Mouse (Mus musculus) midbrain, postnatal 0 days (tissue): ENCODE results near the gene Tmem213. TPM values are rescaled to one million over a fixed set of nuclear protein-coding genes. Genes with fewer than 3 reads are reported as not detected.

Source experiments
- ATAC-seq: fragments of 200-750 bp; cut with Nextera tagmentation; 2 replicates; pipeline ENCODE4 v1.8.0; 2017; ENCODE audit warnings: moderate number of reproducible peaks, mild to moderate bottlenecking, moderate TSS enrichment, moderate library complexity; ENCODE audit not compliant: low FRiP score
- DNase-seq: peaks from one replicate; pipeline ENCODE4 v3.0.0-alpha.2; 2015; ENCODE audit warnings: low spot score
- H3K27ac ChIP-seq: fragments of 300-500 bp; sonication (generic); 2 replicates; pipeline ENCODE4 v1.5.1; 2014; ENCODE audit warnings: low read depth, mild to moderate bottlenecking, low read length, mixed read lengths
- H3K27me3 ChIP-seq: fragments of 300-500 bp; sonication (generic); 2 replicates; pipeline ENCODE4 v1.6.1; 2014; ENCODE audit warnings: low read length, control low read depth, mixed read lengths; ENCODE audit not compliant: insufficient read depth
- H3K36me3 ChIP-seq: fragments of 300-500 bp; sonication (generic); 2 replicates; pipeline ENCODE4 v1.6.1; 2014; ENCODE audit warnings: low read length, control low read depth, mixed read lengths; ENCODE audit not compliant: insufficient read depth
- H3K4me1 ChIP-seq: fragments of 300-500 bp; sonication (generic); 2 replicates; pipeline ENCODE4 v1.6.1; 2014; ENCODE audit warnings: mild to moderate bottlenecking, control low read depth, antibody characterized with exemption, low read length, mixed read lengths; ENCODE audit not compliant: insufficient read depth
- H3K4me2 ChIP-seq: fragments of 300-500 bp; sonication (generic); 2 replicates; pipeline ENCODE4 v1.6.1; 2014; ENCODE audit warnings: low read depth, mild to moderate bottlenecking, low read length, mixed read lengths; ENCODE audit not compliant: poor library complexity, severe bottlenecking
- H3K4me3 ChIP-seq: fragments of 300-500 bp; sonication (generic); 2 replicates; pipeline ENCODE4 v1.5.1; 2014; ENCODE audit warnings: low read depth, mild to moderate bottlenecking, low read length, moderate library complexity
- H3K9ac ChIP-seq: fragments of 300-500 bp; sonication (generic); replicated peaks from 2 replicates; pipeline ENCODE4 v1.6.1; 2014; ENCODE audit warnings: mild to moderate bottlenecking, low read length, moderate library complexity, mixed read lengths; ENCODE audit not compliant: poor library complexity, severe bottlenecking
- H3K9me3 ChIP-seq: fragments of 300-500 bp; sonication (generic); 2 replicates; pipeline ENCODE4 v1.6.1; 2016; ENCODE audit warnings: low read length, control low read depth
- CTCF ChIP-seq: IDR thresholded peaks from 2 replicates; pipeline ENCODE4 v1.5.1; 2016; ENCODE audit warnings: antibody characterized with exemption, mild to moderate bottlenecking
- WGBS: fragments of 180-500 bp; shearing (Covaris S2); extraction: QIAGEN DNeasy Blood & Tissue Kit; methylation state at CpG from one replicate; pipeline ENCODE4 v1.1.7; 2014; 5-methylcytosine and 5-hydroxymethylcytosine counted together
- polyA plus RNA-seq: library from polyadenylated mRNA; unstranded; fragments of >200 nt; fragmentation: Nextera tagmentation; extraction: Ambion mirVana; gene quantifications from 2 replicates; pipeline ENCODE4 v1.2.1, GENCODE M21; 2015
- total RNA-seq: library from RNA; depleted of rRNA; stranded (reverse); fragments of >200 nt; gene quantifications from 2 replicates; pipeline ENCODE4 v1.2.3, GENCODE M21; 2014

The Tmem213 gene
- total and polyA plus RNA-seq, 2 experiments from 2014 or later = 0.26 TPM; not detected in 1

GRCm38 (mm10) chr6:38108449-38108848 is 606 bp upstream of the Tmem213 start:
- H3K36me3 ChIP-seq = no peaks in the 10 kb centered on the region

GRCm38 (mm10) chr6:38109871-38110270 is 816 bp downstream of the Tmem213 start:
- no peaks in the 10 kb centered on the region for H3K4me1 ChIP-seq
- DNase-seq (no peak), ATAC-seq (no peak)
- 17% methylated on average over 9 of the region's 9 CpGs for WGBS
- H3K9ac ChIP-seq = no peak overlapping the region
- H3K27ac ChIP-seq = no peak overlapping the region
- no peak for TF ChIP-seq CTCF
- no peaks in the 10 kb centered on the region for H3K9me3 ChIP-seq
- no peak overlapping the region for H3K4me2 ChIP-seq
- H3K27me3 ChIP-seq = no peaks in the 10 kb centered on the region
- no peaks in the 10 kb centered on the region for H3K36me3 ChIP-seq
- H3K4me3 ChIP-seq = no peak overlapping the region

More at GRCm38 (mm10) chr6:38108449-38108848, 606 bp upstream of the Tmem213 start:
- no peaks in the 10 kb centered on the region for H3K27me3 ChIP-seq
- H3K4me3 ChIP-seq = no peak overlapping the region
- no peaks in the 10 kb centered on the region for H3K4me1 ChIP-seq
- no peaks in the 10 kb centered on the region for H3K9me3 ChIP-seq
- no peak overlapping the region for H3K9ac ChIP-seq
- no peak overlapping the region for H3K27ac ChIP-seq
- DNase-seq (no peak), ATAC-seq (no peak)
- WGBS = 89% methylated on average over 5 of the region's 5 CpGs
- H3K4me2 ChIP-seq = no peak overlapping the region
- TF ChIP-seq CTCF = no peak

GRCm38 (mm10) chr6:38110859-38111258 is 1.8 kb downstream of the Tmem213 start:
- no peak for DNase-seq
- Histone ChIP-seq H3K4me2 (no peak overlapping the region), H3K27ac (no peak overlapping the region), H3K36me3 (no peaks in the 10 kb centered on the region), H3K4me1 (no peaks in the 10 kb centered on the region), H3K27me3 (no peaks in the 10 kb centered on the region), H3K9me3 (no peaks in the 10 kb centered on the region), H3K9ac (no peak overlapping the region), H3K4me3 (no peak overlapping the region)
- no peak for ATAC-seq
- no peak for TF ChIP-seq CTCF
- WGBS = 77% methylated on average over 9 of the region's 9 CpGs

GRCm38 (mm10) chr6:38116107-38116770 is 7.2 kb downstream of the Tmem213 start:
- no peak overlapping the region for H3K4me3 ChIP-seq
- no peak overlapping the region for H3K9ac ChIP-seq
- 74% methylated on average over 4 of the region's 4 CpGs for WGBS
- H3K4me1 ChIP-seq = no peaks in the 10 kb centered on the region
- no peak overlapping the region for H3K27ac ChIP-seq
- no peaks in the 10 kb centered on the region for H3K27me3 ChIP-seq
- no peak overlapping the region for H3K4me2 ChIP-seq
- H3K36me3 ChIP-seq = no peaks in the 10 kb centered on the region
- TF ChIP-seq CTCF = no peak
- no peak for DNase-seq
- ATAC-seq = no peak
- H3K9me3 ChIP-seq = no peaks in the 10 kb centered on the region

- no peaks in the 10 kb centered on the region for H3K4me1 ChIP-seq
- no peaks in the 10 kb centered on the region for H3K27me3 ChIP-seq
- no peaks in the 10 kb centered on the region for H3K9me3 ChIP-seq
- DNase-seq = no peak
- no peak for TF ChIP-seq CTCF
- WGBS = 91% methylated on average over 6 of the region's 6 CpGs
- no peaks in the 10 kb centered on the region for H3K36me3 ChIP-seq
- no peak overlapping the region for H3K4me2 ChIP-seq
- no peak overlapping the region for H3K4me3 ChIP-seq
- H3K9ac ChIP-seq = no peak overlapping the region
- ATAC-seq = no peak
- H3K27ac ChIP-seq = no peak overlapping the region
Observed at GRCm38 (mm10) chr6:38118341-38118740, 9.3 kb downstream of the Tmem213 start.

- no peak for TF ChIP-seq CTCF
- Histone ChIP-seq H3K4me1 (no peaks in the 10 kb centered on the region), H3K4me3 (no peak overlapping the region), H3K9me3 (no peaks in the 10 kb centered on the region), H3K27me3 (no peaks in the 10 kb centered on the region), H3K4me2 (no peak overlapping the region), H3K36me3 (peaks cover 5% of the 10 kb centered on the region), H3K27ac (no peak overlapping the region), H3K9ac (no peak overlapping the region)
- DNase-seq (no peak), ATAC-seq (no peak)
- 83% methylated on average over 8 of the region's 9 CpGs for WGBS
Observed at GRCm38 (mm10) chr6:38120681-38121371, 11.8 kb downstream of the Tmem213 start.
